Mouse (Mus musculus): ENCODE results near the gene Apol9b. TPM values are rescaled to one million over a fixed set of nuclear protein-coding genes. Genes with fewer than 3 reads are reported as not detected.

Apol9b gene
- polyA plus RNA-seq, 1 experiment: 2.1 TPM

DNA sequence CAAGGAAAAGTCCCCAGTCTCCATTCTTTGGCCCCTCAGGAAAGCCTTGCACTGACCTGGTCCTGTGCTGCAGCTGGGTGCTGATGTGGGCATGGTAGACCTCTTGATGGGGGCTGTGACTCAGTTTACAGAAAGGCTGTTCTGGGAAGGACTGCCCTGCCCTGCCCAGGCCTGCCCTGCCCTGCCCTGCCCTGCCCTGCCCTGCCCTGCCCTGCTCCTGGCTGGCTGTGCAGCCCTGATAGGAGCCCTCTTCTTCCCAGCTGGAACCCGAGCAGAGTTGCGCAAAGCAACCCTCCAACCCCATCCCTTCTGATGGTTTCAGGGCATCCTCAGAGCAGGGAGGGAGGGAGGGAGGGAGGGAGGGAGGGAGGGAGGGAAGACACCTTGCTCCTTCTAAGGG lies 26.3 kb downstream of the Apol9b start:
- Histone ChIP-seq H3K27me3 (replicated peaks; ENCODE audit: control insufficient read depth, insufficient read depth, low read length) (no peaks in the 10 kb centered on the region), H3K27ac (ENCODE audit: insufficient read depth, low read depth, low read length) (no peak overlapping the region), H3K36me3 (ENCODE audit: control insufficient read depth, insufficient read depth, low read length) (no peaks in the 10 kb centered on the region), H3K4me1 (ENCODE audit: control insufficient read depth, insufficient read depth, low read length) (no peaks in the 10 kb centered on the region), H3K4me3 (ENCODE audit: insufficient read depth, low read depth, low read length) (no peak overlapping the region)
- TF ChIP-seq POLR2A (IDR thresholded peaks at IDR 0.05; ENCODE audit: low read depth, low read length) (no peak), CTCF (conservative IDR thresholded peaks at IDR 0.05; ENCODE audit: insufficient read depth, insufficient read length, low read depth, low read length) (no peak)
- no peak for DNase-seq
- WGBS: 83% methylated on average over 2 of the region's 2 CpGs

DNA sequence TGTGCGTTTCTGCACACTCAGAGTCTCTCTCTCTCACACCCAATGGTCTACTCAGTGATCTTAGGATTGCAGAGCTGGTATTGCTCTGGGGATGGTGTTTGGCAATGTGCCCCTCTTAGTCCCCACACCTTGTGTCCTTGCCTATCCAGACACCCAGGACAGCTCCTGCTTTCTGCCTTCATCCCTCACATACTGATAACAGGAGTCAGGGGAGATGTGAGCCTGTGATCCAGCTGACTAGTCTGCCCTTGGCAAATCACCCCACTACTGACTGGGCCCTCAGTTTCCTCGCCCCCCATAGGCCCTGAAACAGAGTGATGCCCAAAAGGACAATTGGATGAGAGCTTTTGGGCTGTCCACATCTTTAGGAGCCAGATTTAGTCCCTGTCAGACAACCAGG lies 27.2 kb downstream of the Apol9b start:
- TF ChIP-seq CTCF (conservative IDR thresholded peaks at IDR 0.05; ENCODE audit: insufficient read depth, insufficient read length, low read depth, low read length): no peak
- TF ChIP-seq POLR2A (IDR thresholded peaks at IDR 0.05; ENCODE audit: low read depth, low read length): no peak
- Histone ChIP-seq H3K4me3 (ENCODE audit: insufficient read depth, low read depth, low read length) (no peak overlapping the region), H3K27ac (ENCODE audit: insufficient read depth, low read depth, low read length) (no peak overlapping the region), H3K4me1 (ENCODE audit: control insufficient read depth, insufficient read depth, low read length) (no peaks in the 10 kb centered on the region), H3K36me3 (ENCODE audit: control insufficient read depth, insufficient read depth, low read length) (no peaks in the 10 kb centered on the region), H3K27me3 (replicated peaks; ENCODE audit: control insufficient read depth, insufficient read depth, low read length) (no peaks in the 10 kb centered on the region)
- no peak for DNase-seq
- WGBS: 69% methylated on average over 2 of the region's 2 CpGs

- Histone ChIP-seq H3K4me3 (ENCODE audit: insufficient read depth, low read depth, low read length) (no peak within 1 kb of the TSS), H3K27me3 (replicated peaks; ENCODE audit: control insufficient read depth, insufficient read depth, low read length) (no peaks in the 10 kb centered on the region), H3K4me1 (ENCODE audit: control insufficient read depth, insufficient read depth, low read length) (no peaks in the 10 kb centered on the region), H3K36me3 (ENCODE audit: control insufficient read depth, insufficient read depth, low read length) (peaks cover 6% of the 10 kb centered on the region; the same call in 1 of the 2 replicates), H3K27ac (ENCODE audit: insufficient read depth, low read depth, low read length) (no peak within 1 kb of the TSS)
- peak; percentile 47 for DNase-seq
- 5% methylated on average over 9 of the region's 9 CpGs for WGBS
- TF ChIP-seq CTCF (conservative IDR thresholded peaks at IDR 0.05; ENCODE audit: insufficient read depth, insufficient read length, low read depth, low read length): peak; percentile 97
- TF ChIP-seq POLR2A (IDR thresholded peaks at IDR 0.05; ENCODE audit: low read depth, low read length): no peak
Observed at GRCm38 (mm10) chr15:77756848-77757247, 28.0 kb downstream of the Apol9b start, which contains the start of gene Apol8. Apol8 (minus strand) TSS chr15:77757003.

- WGBS: 78% methylated on average over 4 of the region's 4 CpGs
- no peaks in the 10 kb centered on the region for H3K27me3 ChIP-seq (replicated peaks; ENCODE audit: control insufficient read depth, insufficient read depth, low read length)
- no peak for DNase-seq
- peaks cover 6% of the 10 kb centered on the region; the same call in 1 of the 2 replicates for H3K36me3 ChIP-seq (ENCODE audit: control insufficient read depth, insufficient read depth, low read length)
- no peak overlapping the region for H3K4me3 ChIP-seq (ENCODE audit: insufficient read depth, low read depth, low read length)
- no peak overlapping the region for H3K27ac ChIP-seq (ENCODE audit: insufficient read depth, low read depth, low read length)
- TF ChIP-seq CTCF (conservative IDR thresholded peaks at IDR 0.05; ENCODE audit: insufficient read depth, insufficient read length, low read depth, low read length) (no peak), POLR2A (IDR thresholded peaks at IDR 0.05; ENCODE audit: low read depth, low read length) (no peak)
- no peaks in the 10 kb centered on the region for H3K4me1 ChIP-seq (ENCODE audit: control insufficient read depth, insufficient read depth, low read length)
Observed at GRCm38 (mm10) chr15:77757586-77758226, 28.9 kb downstream of the Apol9b start.

DNA sequence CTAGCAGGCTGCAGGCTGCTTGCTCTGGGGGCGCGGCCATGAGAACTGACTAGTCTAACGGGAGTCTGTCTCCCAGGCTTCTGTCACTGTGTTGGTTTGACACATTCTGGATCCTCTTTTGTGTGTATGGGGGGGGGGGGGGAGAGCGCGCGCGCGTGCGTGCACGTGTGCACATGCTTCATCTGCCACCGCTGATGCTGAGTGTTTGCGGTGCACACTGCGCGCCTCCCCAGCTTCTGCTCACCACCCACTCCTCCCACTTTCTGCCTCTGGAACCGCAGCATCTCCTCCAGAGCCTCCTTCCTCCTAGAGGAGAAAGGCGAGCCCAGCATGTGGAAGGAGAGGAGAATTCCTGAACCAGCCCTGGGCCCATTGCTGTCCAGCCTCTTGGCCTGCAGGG lies 31.2 kb downstream of the Apol9b start:
- Histone ChIP-seq H3K27me3 (replicated peaks; ENCODE audit: control insufficient read depth, insufficient read depth, low read length) (no peaks in the 10 kb centered on the region), H3K27ac (ENCODE audit: insufficient read depth, low read depth, low read length) (no peak overlapping the region), H3K4me3 (ENCODE audit: insufficient read depth, low read depth, low read length) (no peak overlapping the region), H3K36me3 (ENCODE audit: control insufficient read depth, insufficient read depth, low read length) (peaks cover 9% of the 10 kb centered on the region; the same call in 1 of the 2 replicates), H3K4me1 (ENCODE audit: control insufficient read depth, insufficient read depth, low read length) (no peaks in the 10 kb centered on the region)
- 89% methylated on average over 16 of the region's 16 CpGs for WGBS
- no peak for TF ChIP-seq POLR2A (IDR thresholded peaks at IDR 0.05; ENCODE audit: low read depth, low read length)
- no peak for TF ChIP-seq CTCF (conservative IDR thresholded peaks at IDR 0.05; ENCODE audit: insufficient read depth, insufficient read length, low read depth, low read length)
- DNase-seq: no peak

DNA sequence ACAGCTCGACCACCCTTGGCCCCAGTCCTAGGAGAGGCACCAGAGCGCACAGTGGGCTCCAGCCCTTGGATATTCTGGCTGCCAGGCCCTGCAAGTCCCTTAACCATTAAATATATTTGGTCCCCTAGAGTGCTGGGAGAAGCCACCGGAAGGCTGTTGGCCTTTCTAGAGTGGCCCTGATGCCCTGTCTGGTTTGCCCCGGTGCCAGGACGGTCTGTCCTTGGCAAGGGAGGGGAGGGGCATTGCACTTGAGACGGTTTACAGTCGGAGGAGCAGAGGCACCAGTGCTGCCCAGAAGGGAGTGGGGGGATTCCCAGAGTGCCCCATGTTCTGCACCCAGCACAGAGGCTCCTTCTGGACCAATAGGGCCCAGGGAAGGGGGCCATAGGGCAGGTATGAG lies 32.2 kb downstream of the Apol9b start:
- Histone ChIP-seq H3K36me3 (ENCODE audit: control insufficient read depth, insufficient read depth, low read length) (peaks cover 10% of the 10 kb centered on the region), H3K4me1 (ENCODE audit: control insufficient read depth, insufficient read depth, low read length) (no peaks in the 10 kb centered on the region), H3K27ac (ENCODE audit: insufficient read depth, low read depth, low read length) (no peak overlapping the region), H3K4me3 (ENCODE audit: insufficient read depth, low read depth, low read length) (no peak overlapping the region), H3K27me3 (replicated peaks; ENCODE audit: control insufficient read depth, insufficient read depth, low read length) (no peaks in the 10 kb centered on the region)
- TF ChIP-seq CTCF (conservative IDR thresholded peaks at IDR 0.05; ENCODE audit: insufficient read depth, insufficient read length, low read depth, low read length): no peak
- TF ChIP-seq POLR2A (IDR thresholded peaks at IDR 0.05; ENCODE audit: low read depth, low read length): no peak
- WGBS: 72% methylated on average over 7 of the region's 7 CpGs
- no peak for DNase-seq

- peaks cover 16% of the 10 kb centered on the region for H3K36me3 ChIP-seq (ENCODE audit: control insufficient read depth, insufficient read depth, low read length)
- no peak overlapping the region for H3K4me3 ChIP-seq (ENCODE audit: insufficient read depth, low read depth, low read length)
- no peaks in the 10 kb centered on the region for H3K27me3 ChIP-seq (replicated peaks; ENCODE audit: control insufficient read depth, insufficient read depth, low read length)
- TF ChIP-seq CTCF (conservative IDR thresholded peaks at IDR 0.05; ENCODE audit: insufficient read depth, insufficient read length, low read depth, low read length) (peak; percentile 68), POLR2A (IDR thresholded peaks at IDR 0.05; ENCODE audit: low read depth, low read length) (no peak)
- 66% methylated on average over 22 of the region's 22 CpGs for WGBS
- peak; percentile 41 for DNase-seq
- no peaks in the 10 kb centered on the region for H3K4me1 ChIP-seq (ENCODE audit: control insufficient read depth, insufficient read depth, low read length)
- H3K27ac ChIP-seq (ENCODE audit: insufficient read depth, low read depth, low read length): no peak overlapping the region
Observed at GRCm38 (mm10) chr15:77761561-77762380, 32.9 kb downstream of the Apol9b start.
